Mouse (Mus musculus) ES-E14 (cell line): ENCODE data around the gene Rtn3.

Source experiments
- HCFC1 ChIP-seq: IDR thresholded peaks from 2 replicates; pipeline ENCODE4 v1.6.1; 2012; ENCODE audit warnings: low read length, inconsistent platforms, borderline replicate concordance; ENCODE audit not compliant: insufficient read depth
- ZC3H11A ChIP-seq: IDR thresholded peaks from 2 replicates; pipeline ENCODE4 v1.6.1; 2012; ENCODE audit warnings: low read depth, mild to moderate bottlenecking, inconsistent platforms, low read length, borderline replicate concordance
- ZNF384 ChIP-seq: IDR thresholded peaks from 2 replicates; pipeline ENCODE4 v1.6.1; 2012; ENCODE audit warnings: low read depth, low read length, inconsistent platforms

GRCm38 (mm10) chr19:7425398-7425775 lies 57.7 kb downstream of the Rtn3 start:
- no peak for TF ChIP-seq ZC3H11A
- no peak for TF ChIP-seq HCFC1
- no peak for TF ChIP-seq ZNF384
